Mouse (Mus musculus): ENCODE results near the gene Madcam1.

GRCm38 (mm10) chr10:79713163-79713562 lies 48.8 kb downstream of the Madcam1 start:
- TF ChIP-seq EP300 (optimal IDR thresholded peaks at IDR 0.05) (no peak), CTCF (IDR thresholded peaks at IDR 0.05; ENCODE audit: low read depth) (no peak)
